Mouse (Mus musculus) small intestine, adult 2 months (tissue): ENCODE results near the gene 4930432K21Rik. TPM values are rescaled to one million over a fixed set of nuclear protein-coding genes. Genes with fewer than 3 reads are reported as not detected.

Source experiments
- H3K27ac ChIP-seq: fragments of 200-500 bp; 2 replicates; pipeline ENCODE4 v1.5.1; 2012; ENCODE audit warnings: low read depth, low read length, control low read depth, inconsistent platforms; ENCODE audit not compliant: insufficient read depth
- H3K27me3 ChIP-seq: fragments of 200-500 bp; 2 replicates; pipeline ENCODE4 v1.6.1; 2012; ENCODE audit warnings: mild to moderate bottlenecking, moderate library complexity, low read length, inconsistent platforms; ENCODE audit not compliant: control insufficient read depth, insufficient read depth
- H3K36me3 ChIP-seq: fragments of 200-500 bp; 2 replicates; pipeline ENCODE4 v1.6.1; 2012; ENCODE audit warnings: mild to moderate bottlenecking, low read length, control low read depth, inconsistent platforms; ENCODE audit not compliant: control insufficient read depth, insufficient read depth
- H3K4me1 ChIP-seq: fragments of 200-500 bp; 2 replicates; pipeline ENCODE4 v1.6.1; 2012; ENCODE audit warnings: low read length, inconsistent platforms, mixed read lengths; ENCODE audit not compliant: control insufficient read depth, insufficient read depth, insufficient read length
- H3K4me3 ChIP-seq: fragments of 200-500 bp; 2 replicates; pipeline ENCODE4 v1.5.1; 2012; ENCODE audit warnings: low read depth, mild to moderate bottlenecking, control low read depth, inconsistent platforms, low read length, moderate library complexity
- CTCF ChIP-seq: fragments of 200-500 bp; IDR thresholded peaks from 2 replicates; pipeline ENCODE4 v1.5.1; 2012; ENCODE audit warnings: low read depth, mild to moderate bottlenecking, control low read depth, inconsistent platforms, low read length, moderate library complexity, mixed read lengths; ENCODE audit not compliant: insufficient replicate concordance, insufficient read length; ENCODE audit errors: extremely low read depth
- POLR2A ChIP-seq: fragments of 200-500 bp; IDR thresholded peaks from 2 replicates; pipeline ENCODE4 v1.6.1; 2012; ENCODE audit warnings: low read depth, mild to moderate bottlenecking, control low read depth, inconsistent platforms, low read length, moderate library complexity
- WGBS: fragments of 180-500 bp; shearing (Covaris S2); methylation state at CpG from one replicate; pipeline ENCODE4 v1.1.7; 2018; 5-methylcytosine and 5-hydroxymethylcytosine counted together
- polyA plus RNA-seq: library from polyadenylated mRNA; depleted of rRNA; stranded (reverse); fragments of >200 nt; gene quantifications from 2 replicates; pipeline ENCODE4 v1.2.3, GENCODE M21; 2012

The 4930432K21Rik gene
- polyA plus RNA-seq, 1 experiment = 0.22 TPM

DNA sequence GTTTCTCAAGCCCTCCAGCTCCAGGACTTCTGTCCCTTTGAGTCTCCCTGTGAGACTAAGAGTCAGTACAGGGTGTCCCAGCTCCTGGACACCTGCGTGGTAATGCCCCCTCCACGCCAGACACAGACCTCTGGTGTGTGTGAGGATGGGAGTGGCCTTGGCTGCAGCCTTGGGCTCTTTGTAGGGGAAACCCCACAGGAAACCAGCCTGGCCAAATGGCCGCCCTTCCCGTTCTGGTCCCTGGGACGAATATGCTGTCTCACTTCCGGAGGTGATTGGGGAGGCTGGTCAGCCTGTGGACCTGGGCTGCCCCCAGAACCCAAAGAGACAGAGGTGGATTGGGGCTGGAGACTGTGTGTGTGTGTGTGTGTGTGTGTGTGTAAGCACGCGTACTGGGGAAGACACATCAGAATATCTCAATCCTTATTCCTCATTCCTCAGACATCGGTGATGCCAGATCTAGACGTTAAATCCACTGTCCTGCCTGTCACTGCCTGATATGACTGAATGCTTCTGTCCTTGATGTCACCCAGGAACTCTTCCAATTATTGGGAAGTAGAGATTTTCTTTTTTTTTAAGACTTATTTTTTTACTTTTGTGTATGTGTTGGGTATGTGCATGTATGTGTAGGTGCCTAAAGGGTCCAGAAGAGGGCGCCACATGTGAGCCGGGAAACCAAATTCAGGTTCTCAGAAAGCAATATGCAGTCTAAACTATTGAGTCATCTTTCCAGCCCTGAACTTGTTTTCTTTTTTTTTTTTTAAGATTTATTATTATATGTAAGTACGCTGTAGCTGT, 56.3 kb downstream of the 4930432K21Rik start:
- Histone ChIP-seq H3K4me1 (peaks cover 17% of the 10 kb centered on the region), H3K27me3 (no peaks in the 10 kb centered on the region), H3K4me3 (peak overlapping the region; percentile 94), H3K36me3 (peaks cover 6% of the 10 kb centered on the region; the same call in 1 of the 2 replicates), H3K27ac (peak overlapping the region; percentile 97)
- 45% methylated on average over 13 of the region's 13 CpGs for WGBS
- TF ChIP-seq CTCF (no peak), POLR2A (no peak)

DNA sequence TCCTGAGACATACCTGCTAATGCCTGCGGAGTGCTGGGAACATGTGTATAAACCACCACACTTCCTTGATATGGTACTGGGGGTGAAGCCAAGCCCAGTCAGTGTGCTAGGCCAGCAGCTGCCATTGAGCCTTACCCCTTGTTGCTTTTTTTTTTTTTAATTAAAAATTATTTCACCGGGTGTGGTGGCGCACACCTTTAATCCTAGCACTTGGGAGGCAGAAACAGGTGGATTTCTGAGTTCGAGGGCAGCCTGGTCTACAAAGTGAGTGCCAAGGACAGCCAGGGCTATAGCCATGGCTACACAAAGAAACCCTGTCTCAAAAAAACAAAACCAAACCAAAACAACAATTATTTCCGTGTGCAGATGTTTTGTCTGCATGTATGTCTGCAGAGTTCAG, 57.2 kb downstream of the 4930432K21Rik start:
- H3K27ac ChIP-seq = no peak overlapping the region
- H3K36me3 ChIP-seq = peaks cover 9% of the 10 kb centered on the region; the same call in 1 of the 2 replicates
- TF ChIP-seq CTCF (no peak), POLR2A (no peak)
- peaks cover 15% of the 10 kb centered on the region for H3K4me1 ChIP-seq
- H3K4me3 ChIP-seq = no peak overlapping the region
- H3K27me3 ChIP-seq = no peaks in the 10 kb centered on the region
- WGBS = 87% methylated on average over 5 of the region's 5 CpGs

- Histone ChIP-seq H3K4me1 (peaks cover 9% of the 10 kb centered on the region), H3K27ac (no peak overlapping the region), H3K36me3 (peaks cover 14% of the 10 kb centered on the region; the same call in 1 of the 2 replicates), H3K4me3 (no peak overlapping the region), H3K27me3 (no peaks in the 10 kb centered on the region)
- TF ChIP-seq CTCF (no peak), POLR2A (no peak)
- WGBS = 90% methylated on average over 3 of the region's 3 CpGs
Observed at GRCm38 (mm10) chr8:84206666-84207065, 58.8 kb downstream of the 4930432K21Rik start.

GRCm38 (mm10) chr8:84207811-84208210, 60.0 kb downstream of the 4930432K21Rik start:
- Histone ChIP-seq H3K27me3 (no peaks in the 10 kb centered on the region), H3K27ac (no peak overlapping the region), H3K4me1 (peaks cover 5% of the 10 kb centered on the region), H3K36me3 (peaks cover 24% of the 10 kb centered on the region; the same call in 1 of the 2 replicates), H3K4me3 (no peak overlapping the region)
- 64% methylated on average over 7 of the region's 7 CpGs for WGBS
- TF ChIP-seq CTCF (no peak), POLR2A (no peak)

DNA sequence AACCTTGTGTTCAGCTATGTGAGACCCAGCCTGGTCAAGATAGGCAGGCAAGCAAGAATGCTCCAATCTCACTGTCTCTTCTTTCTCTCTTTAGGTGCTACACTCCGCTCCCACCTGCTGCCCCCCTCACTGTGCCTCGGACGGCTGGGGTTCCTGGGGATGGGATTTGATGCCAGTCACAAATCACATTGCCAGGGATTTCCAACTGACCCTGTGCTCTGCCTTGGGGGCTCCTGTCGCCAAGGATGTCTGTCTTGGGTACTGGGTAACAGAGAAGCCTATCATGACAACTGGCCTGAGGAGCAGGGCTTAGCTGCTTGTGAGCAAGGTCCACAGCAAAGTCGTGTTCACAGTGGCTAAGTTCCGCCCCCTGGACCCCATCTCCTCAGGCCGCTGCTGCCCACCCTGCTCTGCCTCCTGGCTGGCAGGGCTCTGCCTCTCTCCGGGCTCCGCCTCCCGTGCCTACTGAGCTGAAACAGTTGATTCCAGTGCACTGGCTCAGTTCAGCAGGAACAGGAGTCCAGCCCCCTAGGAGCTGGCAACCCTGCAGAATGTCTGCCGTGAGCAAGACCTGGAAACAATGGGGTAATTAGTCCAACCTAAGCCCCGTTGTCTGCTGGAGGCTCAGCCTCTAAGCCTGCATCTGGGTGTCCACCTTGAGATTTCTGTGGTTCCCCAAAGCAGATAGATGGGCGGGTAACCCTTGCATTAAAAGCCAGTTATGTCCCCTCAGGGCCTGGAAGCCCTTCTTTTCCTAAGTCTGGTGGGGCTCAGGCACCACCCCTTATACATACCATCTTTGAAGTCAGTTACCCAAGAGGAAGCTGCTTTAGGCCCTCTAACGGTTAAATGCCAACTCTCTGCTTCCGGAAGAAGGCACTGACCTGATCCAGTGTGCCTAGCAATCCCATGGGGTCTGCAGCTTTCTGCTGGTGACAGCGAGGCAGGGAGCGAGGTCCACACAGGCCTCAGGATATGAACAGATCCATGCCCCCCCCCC, 60.9 kb downstream of the 4930432K21Rik start:
- TF ChIP-seq POLR2A (no peak), CTCF (no peak)
- H3K36me3 ChIP-seq = peaks cover 24% of the 10 kb centered on the region; the same call in 1 of the 2 replicates
- no peak overlapping the region for H3K4me3 ChIP-seq

DNA sequence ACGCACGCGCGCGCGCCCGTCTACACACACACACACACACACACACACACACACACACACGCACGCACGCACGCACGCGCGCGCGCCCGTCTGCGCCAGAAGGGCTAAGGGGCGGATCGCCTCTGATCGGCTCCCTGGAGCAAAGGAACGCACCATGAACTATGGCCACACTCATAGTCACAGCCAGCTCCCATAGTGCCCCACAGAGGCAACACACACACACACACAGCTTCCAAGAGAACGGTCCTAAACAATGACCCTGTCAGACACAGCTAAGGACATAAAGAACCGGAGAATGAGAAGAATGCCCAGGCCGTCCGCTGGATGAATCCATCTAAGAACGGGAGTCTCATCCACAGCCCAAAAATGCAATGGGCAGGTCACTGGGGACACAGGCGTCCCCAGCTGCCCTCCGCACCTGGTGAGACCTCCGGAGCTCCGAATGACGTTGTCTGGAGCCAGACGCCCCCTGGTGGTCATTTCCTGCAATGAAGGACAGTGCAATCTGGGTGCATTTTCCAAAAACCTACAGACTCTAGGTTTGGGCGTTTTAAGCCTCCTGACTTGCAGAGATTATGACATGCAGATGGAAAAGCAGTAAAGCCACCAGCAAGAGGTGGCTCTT, 62.5 kb downstream of the 4930432K21Rik start:
- peaks cover 26% of the 10 kb centered on the region; the same call in 1 of the 2 replicates for H3K36me3 ChIP-seq
- no peaks in the 10 kb centered on the region; the same call in 1 of the 2 replicates for H3K4me1 ChIP-seq
- no peaks in the 10 kb centered on the region for H3K27me3 ChIP-seq
- no peak for TF ChIP-seq POLR2A
- TF ChIP-seq CTCF = peak; percentile 91
- 52% methylated on average over 34 of the region's 34 CpGs for WGBS
- H3K27ac ChIP-seq = no peak overlapping the region
- H3K4me3 ChIP-seq = no peak overlapping the region

More for the DNA sequence above, 60.9 kb downstream of the 4930432K21Rik start:
- H3K27me3 ChIP-seq = no peaks in the 10 kb centered on the region
- H3K27ac ChIP-seq = no peak overlapping the region
- 71% methylated on average over 17 of the region's 17 CpGs for WGBS
- H3K4me1 ChIP-seq = peaks cover 4% of the 10 kb centered on the region
